ENCODE assay signal across 25 mouse cellular contexts in genomic region chr7:123419984-123420383, GRCm38 (mm10). TPM values are rescaled to one million over a fixed set of nuclear protein-coding genes. Genes with fewer than 3 reads are reported as not detected.
DNase-seq lines count a peak whose midpoint lies in the region; ATAC-seq and TF ChIP-seq lines count a peak whose summit lies in the region.
"Had no signal": no experiment of that assay in that cellular context is flagged by ENCODE, and none has a peak within 500 bp of the region (broad histone marks: within the 10 kb centered on the region; RNA-seq: fewer than 3 reads in every experiment).

No protein-coding gene starts in this region.

- no peak overlapping the region for H3K4me3 ChIP-seq in liver, adult 2 months (ENCODE audit: insufficient read depth, low read depth, low read length)
- H3K4me3 ChIP-seq in stomach, embryonic 16.5 days (replicated peaks; ENCODE audit: low read length) = no peak overlapping the region
- H3K4me3 ChIP-seq in limb, embryonic 10.5 days = no peak overlapping the region
- H3K4me3 ChIP-seq: embryonic facial prominence, embryonic 12.5 days; heart, embryonic 13.5 days; midbrain, embryonic 10.5 days had no signal

- DNase-seq in liver, adult 2 months (ENCODE audit: extremely low read depth, low read depth, low spot score) = peak; percentile 98
- no peak for DNase-seq in liver
- peak; percentile 67 to 80 for DNase-seq in kidney, adult 8-10 months
- peak; percentile 56 for DNase-seq in kidney, postnatal 10 days
- no peak for DNase-seq in left cerebral cortex, postnatal 14 days (ENCODE audit: low spot score in 2 of 2)
- DNase-seq in limb, embryonic 10.5 days (ENCODE audit: low spot score) = no peak
- DNase-seq: adrenal gland, postnatal 25 days; cerebellum, adult 18-20 months; lung, adult 2 months; lung, postnatal 36 days; right cerebral cortex, postnatal 25 days had no signal

- TF ChIP-seq POLR2A in liver, adult 2 months (IDR thresholded peaks at IDR 0.05; ENCODE audit: extremely low read depth, insufficient read depth, low read length) = no peak

- WGBS in liver, adult 2 months = 29% methylated on average over 4 of the region's 4 CpGs
- WGBS in stomach, embryonic 16.5 days = 81% methylated on average over 4 of the region's 4 CpGs
- WGBS in limb, embryonic 10.5 days = 94% methylated on average over 4 of the region's 4 CpGs

- H3K27ac ChIP-seq in liver, adult 2 months (replicated peaks; ENCODE audit: insufficient read depth, low read depth, low read length) = peak overlapping the region; percentile 73
- no peak overlapping the region for H3K27ac ChIP-seq in stomach, embryonic 16.5 days (ENCODE audit: low read length)
- H3K27ac ChIP-seq in limb, embryonic 10.5 days = no peak overlapping the region
- H3K27ac ChIP-seq: embryonic facial prominence, embryonic 12.5 days; heart, embryonic 13.5 days; midbrain, embryonic 10.5 days had no signal

- no peaks in the 10 kb centered on the region; the same call in 1 of the 2 replicates for H3K36me3 ChIP-seq in liver, adult 2 months (ENCODE audit: control insufficient read depth, insufficient read depth, low read length)
- no peaks in the 10 kb centered on the region for H3K36me3 ChIP-seq in stomach, embryonic 16.5 days (ENCODE audit: control insufficient read depth, insufficient read depth, low read length)
- H3K36me3 ChIP-seq in limb, embryonic 10.5 days = peaks cover 55% of the 10 kb centered on the region

- H3K9me3 ChIP-seq in stomach, embryonic 16.5 days (replicated peaks; ENCODE audit: control insufficient read depth, low read length) = no peaks in the 10 kb centered on the region
- H3K9me3 ChIP-seq in limb, embryonic 10.5 days (replicated peaks) = no peaks in the 10 kb centered on the region
- H3K9me3 ChIP-seq: embryonic facial prominence, embryonic 12.5 days; heart, embryonic 13.5 days; midbrain, embryonic 10.5 days had no signal

- peaks cover 23% of the 10 kb centered on the region for H3K4me1 ChIP-seq in liver, adult 2 months (ENCODE audit: control insufficient read depth, insufficient read depth, low read length)
- no peaks in the 10 kb centered on the region for H3K4me1 ChIP-seq in stomach, embryonic 16.5 days (ENCODE audit: control insufficient read depth, insufficient read depth, low read length)
- no peaks in the 10 kb centered on the region for H3K4me1 ChIP-seq in limb, embryonic 10.5 days
- H3K4me1 ChIP-seq: embryonic facial prominence, embryonic 12.5 days; midbrain, embryonic 10.5 days had no signal

- intact Hi-C loops in left cerebral cortex, postnatal 14 days (cut with DNase I) = no loop called here

- H3K27me3 ChIP-seq in liver, adult 2 months (ENCODE audit: control insufficient read depth, insufficient read depth, low read length) = no peaks in the 10 kb centered on the region
- no peaks in the 10 kb centered on the region for H3K27me3 ChIP-seq in stomach, embryonic 16.5 days (ENCODE audit: control insufficient read depth, insufficient read depth, low read length)
- H3K27me3 ChIP-seq in limb, embryonic 10.5 days (ENCODE audit: low read depth, poor library complexity, severe bottlenecking) = no peaks in the 10 kb centered on the region
- H3K27me3 ChIP-seq: embryonic facial prominence, embryonic 12.5 days; heart, embryonic 13.5 days; Patski had no signal

- ATAC-seq in stomach, embryonic 16.5 days (ENCODE audit: insufficient read depth, low FRiP score) = peak; percentile 55; the same call in 1 of the 2 replicates
- ATAC-seq: activated CD4-positive, CD25-positive, alpha-beta regulatory T cell, adult 4 months; forebrain, embryonic 16.5 days; Patski had no signal

- no peak overlapping the region for H3K9ac ChIP-seq in liver, adult 2 months (ENCODE audit: low read depth, low read length)
- no peak overlapping the region for H3K9ac ChIP-seq in stomach, embryonic 16.5 days (ENCODE audit: low read length)
- H3K9ac ChIP-seq: embryonic facial prominence, embryonic 12.5 days; heart, embryonic 13.5 days had no signal

- no peaks in the 10 kb centered on the region for H3K79me2 ChIP-seq in liver, adult 2 months (ENCODE audit: control insufficient read depth, insufficient read depth, low read length)

- no peak overlapping the region for H3K4me2 ChIP-seq in stomach, embryonic 16.5 days (ENCODE audit: low read depth, low read length)
- H3K4me2 ChIP-seq: embryonic facial prominence, embryonic 12.5 days; heart, embryonic 13.5 days had no signal

- TF ChIP-seq CTCF in liver, adult 2 months (IDR thresholded peaks at IDR 0.05; ENCODE audit: low read depth, low read length) = no peak

RNA-seq across cellular contexts. Expression of gene Aqp8, which starts 42.1 kb away (rescaled TPM):
- 73.2 and 128 TPM in 2 replicates for total RNA-seq in liver, adult 2 months (2014; rRNA removed)
- polyA plus RNA-seq in liver, adult 2 months (2012; rRNA removed) = 226 and 272 TPM in 2 replicates
- 36.7 and 40.0 TPM in 2 replicates for polyA plus RNA-seq in stomach, embryonic 16.5 days (2015; fragmentation: Nextera tagmentation; extraction: Ambion mirVana)
- total RNA-seq in left cerebral cortex, postnatal 14 days (2021) = not detected
- 0.23 and 0.68 TPM in 2 replicates for polyA plus RNA-seq in limb, embryonic 10.5 days (2016; fragmentation: Nextera tagmentation; extraction: Ambion mirVana)
- total RNA-seq: adrenal gland, postnatal 25 days; granulocyte monocyte progenitor cell, adult 5-6 weeks; hematopoietic stem cell, adult 5-6 weeks; layer of hippocampus, postnatal 14 days; left cerebral cortex, postnatal 25 days had no signal
- polyA plus RNA-seq: activated CD4-positive, CD25-positive, alpha-beta regulatory T cell, adult 4 months; cortical plate, adult 2 months; forebrain, embryonic 16.5 days; neural tube, embryonic 14.5 days; Patski; urinary bladder, adult 2 months had no signal

RNA-seq across cellular contexts. Expression of gene Arhgap17, which starts 50.3 kb away (rescaled TPM):
- total RNA-seq in liver, adult 2 months (2014; rRNA removed) = 4.9 and 5.6 TPM in 2 replicates
- 6.4 and 8.6 TPM in 2 replicates for polyA plus RNA-seq in liver, adult 2 months (2012; rRNA removed)
- polyA plus RNA-seq in stomach, embryonic 16.5 days (2015; fragmentation: Nextera tagmentation; extraction: Ambion mirVana) = 17.7 and 19.9 TPM in 2 replicates
- 10 to 100 TPM; 16.9 to 20.9 TPM for total RNA-seq in left cerebral cortex, postnatal 14 days (2021)
- 28.6 and 31.5 TPM in 2 replicates for polyA plus RNA-seq in limb, embryonic 10.5 days (2016; fragmentation: Nextera tagmentation; extraction: Ambion mirVana)

RNA-seq across cellular contexts. Expression of gene Lcmt1, which starts 50.4 kb away (rescaled TPM):
- total RNA-seq in liver, adult 2 months (2014; rRNA removed) = 12.0 and 15.9 TPM in 2 replicates
- 8.4 and 9.6 TPM in 2 replicates for polyA plus RNA-seq in liver, adult 2 months (2012; rRNA removed)
- 40.3 and 44.1 TPM in 2 replicates for polyA plus RNA-seq in stomach, embryonic 16.5 days (2015; fragmentation: Nextera tagmentation; extraction: Ambion mirVana)
- total RNA-seq in left cerebral cortex, postnatal 14 days (2021) = 10 to 100 TPM; 83.3 to 91.9 TPM
- 51.4 and 55.6 TPM in 2 replicates for polyA plus RNA-seq in limb, embryonic 10.5 days (2016; fragmentation: Nextera tagmentation; extraction: Ambion mirVana)

Comparison
In these comparisons a context has a peak if more than half of its experiments do, and no peak if none do; other contexts are left out.
1. DNase-seq: peak in liver, adult 2 months (single experiment), kidney, adult 8-10 months (2 of 2) and kidney, postnatal 10 days (single experiment); none in liver (single experiment), left cerebral cortex, postnatal 14 days (0 of 2) and limb, embryonic 10.5 days (single experiment).
2. RNA of gene Aqp8, which starts 42.1 kb away (polyA plus RNA-seq): 226 to 272 TPM in liver, adult 2 months and 36.7 to 40.0 TPM in stomach, embryonic 16.5 days; 0.23 to 0.68 TPM in limb, embryonic 10.5 days; every median in the first group is over 10 times any median in the second.